Mouse (Mus musculus) spleen, adult 2 months (tissue): ENCODE data around the gene Pde4dip.

Experiments used
- CTCF ChIP-seq: fragments of 200-500 bp; IDR thresholded peaks from 2 replicates; pipeline ENCODE4 v1.5.1; 2011; ENCODE audit warnings: mild to moderate bottlenecking, inconsistent platforms; ENCODE audit not compliant: insufficient read depth, insufficient read length, insufficient replicate concordance; ENCODE audit errors: extremely low read depth
- POLR2A ChIP-seq: fragments of 200-500 bp; IDR thresholded peaks from 2 replicates; pipeline ENCODE4 v1.6.1; 2011; ENCODE audit warnings: low read depth, low read length, inconsistent platforms

- no peak for TF ChIP-seq POLR2A
- TF ChIP-seq CTCF, result no peak
Measured at GRCm38 (mm10) chr3:97909737-97910136, 21.2 kb upstream of the Pde4dip start.
